Mouse (Mus musculus) heart, postnatal 0 days (tissue): ENCODE measurements at regions not wholly inside any gene's neighbourhood (a gene's known extent, or its start where the extent isn't known, plus 50 kb on each side); places are given as distances from the start of the nearest gene placed in this dataset.

Experiments
- CTCF ChIP-seq: IDR thresholded peaks from 2 replicates; pipeline ENCODE4 v1.5.1; 2016; ENCODE audit warnings: antibody characterized with exemption, control low read depth, low read depth
- EP300 ChIP-seq: IDR thresholded peaks from 2 replicates; pipeline ENCODE4 v1.6.1; 2016; ENCODE audit warnings: antibody characterized with exemption, low read depth

DNA sequence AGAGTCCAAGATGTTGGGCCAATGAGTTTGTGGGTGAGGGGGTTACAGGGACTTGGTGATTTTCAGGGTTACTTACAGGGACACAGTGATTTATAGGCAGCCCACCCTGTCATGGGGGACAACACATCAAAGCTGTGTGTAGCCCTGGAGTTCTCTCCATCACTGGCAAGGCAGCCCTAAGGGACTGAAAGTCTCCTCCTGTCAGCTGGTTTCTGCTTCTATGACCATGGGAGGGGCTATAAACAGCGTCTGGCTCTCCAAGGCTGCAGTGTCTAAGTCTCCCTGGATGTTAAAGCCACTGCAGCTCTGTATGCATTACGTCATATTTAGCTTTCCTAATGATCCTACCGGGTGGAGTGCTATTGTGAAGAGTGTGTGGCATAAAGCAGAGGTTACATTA lies 66.2 kb upstream of the Zfp644 start:
- TF ChIP-seq CTCF = no peak
- no peak for TF ChIP-seq EP300
